Mouse (Mus musculus) CD4-positive helper T cell, adult 2 months (primary cell): ENCODE results near the gene Alg11.

Experiments
- DNase-seq: peaks from one replicate; pipeline ENCODE4 v3.0.0-alpha.2; 2012; ENCODE audit warnings: low read depth, missing footprints, low spot score

Alg11 gene

GRCm38 (mm10) chr8:22061126-22061525 lies 605 bp downstream of the Alg11 start:
- no peak for DNase-seq

- no peak for DNase-seq
These were observed 18.9 kb downstream of the Alg11 start for GRCm38 (mm10) chr8:22079313-22080007.

GRCm38 (mm10) chr8:22089226-22089625 lies 28.7 kb downstream of the Alg11 start:
- DNase-seq = no peak

GRCm38 (mm10) chr8:22091568-22091967 lies 31.0 kb downstream of the Alg11 start:
- DNase-seq = no peak

GRCm38 (mm10) chr8:22107020-22107419 lies 46.5 kb downstream of the Alg11 start:
- DNase-seq = no peak
